Mouse (Mus musculus) neural tube, embryonic 12.5 days (tissue): ENCODE results near the gene Mblac2. TPM values are rescaled to one million over a fixed set of nuclear protein-coding genes. Genes with fewer than 3 reads are reported as not detected.
A peak's percentile ranks its signal among the peaks of the same experiment; 100 is the strongest.

Experiments used
- ATAC-seq: fragments of 200-750 bp; cut with Nextera tagmentation; 2 replicates; pipeline ENCODE4 v1.8.0; 2017; ENCODE audit warnings: low read depth, mild to moderate bottlenecking, moderate TSS enrichment, moderate library complexity; ENCODE audit not compliant: low FRiP score
- H3K27ac ChIP-seq: fragments of 300-500 bp; sonication (generic); 2 replicates; pipeline ENCODE4 v1.5.1; 2016
- H3K27me3 ChIP-seq: fragments of 300-500 bp; sonication (generic); replicated peaks from 2 replicates; pipeline ENCODE4 v1.6.1; 2016; ENCODE audit warnings: mild to moderate bottlenecking
- H3K36me3 ChIP-seq: fragments of 300-500 bp; sonication (generic); 2 replicates; pipeline ENCODE4 v1.6.1; 2016; ENCODE audit warnings: mild to moderate bottlenecking
- H3K4me1 ChIP-seq: fragments of 300-500 bp; sonication (generic); 2 replicates; pipeline ENCODE4 v1.6.1; 2016
- H3K4me2 ChIP-seq: fragments of 300-500 bp; sonication (generic); replicated peaks from 2 replicates; pipeline ENCODE4 v1.6.1; 2016; ENCODE audit warnings: mild to moderate bottlenecking
- H3K4me3 ChIP-seq: fragments of 300-500 bp; sonication (generic); 2 replicates; pipeline ENCODE4 v1.5.1; 2016
- H3K9ac ChIP-seq: fragments of 300-500 bp; sonication (generic); 2 replicates; pipeline ENCODE4 v1.6.1; 2016; ENCODE audit warnings: mild to moderate bottlenecking
- H3K9me3 ChIP-seq: fragments of 300-500 bp; sonication (generic); 2 replicates; pipeline ENCODE4 v1.6.1; 2016; ENCODE audit warnings: mild to moderate bottlenecking
- WGBS: fragments of 180-500 bp; shearing (Covaris S2); methylation state at CpG from one replicate; pipeline ENCODE4 v1.1.7; 2016; 5-methylcytosine and 5-hydroxymethylcytosine counted together
- polyA plus RNA-seq: library from polyadenylated mRNA; unstranded; fragments of >200 nt; fragmentation: Nextera tagmentation; extraction: Ambion mirVana; gene quantifications from 2 replicates; pipeline ENCODE4 v1.2.1, GENCODE M21; 2016

Mblac2 gene
- polyA plus RNA-seq, 1 experiment from 2014 or later = 17.8 TPM

- WGBS = 55% methylated on average over 10 of the region's 10 CpGs
- no peaks in the 10 kb centered on the region for H3K4me1 ChIP-seq
Measured at GRCm38 (mm10) chr13:81743391-81744091, 32.4 kb downstream of the Mblac2 start.

GRCm38 (mm10) chr13:81744092-81744396 is 32.9 kb downstream of the Mblac2 start:
- Histone ChIP-seq H3K4me3 (no peak overlapping the region), H3K9me3 (no peaks in the 10 kb centered on the region), H3K9ac (no peak overlapping the region), H3K36me3 (no peaks in the 10 kb centered on the region), H3K4me1 (no peaks in the 10 kb centered on the region), H3K4me2 (no peak overlapping the region), H3K27ac (no peak overlapping the region), H3K27me3 (no peaks in the 10 kb centered on the region)
- ATAC-seq = no peak
- WGBS = 44% methylated on average over 2 of the region's 2 CpGs

More at GRCm38 (mm10) chr13:81743391-81744091, 32.4 kb downstream of the Mblac2 start:
- no peak overlapping the region for H3K4me2 ChIP-seq
- no peak overlapping the region for H3K9ac ChIP-seq
- H3K4me3 ChIP-seq = no peak overlapping the region
- H3K9me3 ChIP-seq = no peaks in the 10 kb centered on the region
- no peak overlapping the region for H3K27ac ChIP-seq
- no peaks in the 10 kb centered on the region for H3K27me3 ChIP-seq
- no peaks in the 10 kb centered on the region for H3K36me3 ChIP-seq
- ATAC-seq = no peak

- Histone ChIP-seq H3K27me3 (no peaks in the 10 kb centered on the region), H3K4me1 (no peaks in the 10 kb centered on the region), H3K27ac (no peak overlapping the region), H3K4me2 (no peak overlapping the region), H3K36me3 (no peaks in the 10 kb centered on the region), H3K9ac (no peak overlapping the region), H3K9me3 (no peaks in the 10 kb centered on the region), H3K4me3 (no peak overlapping the region)
- ATAC-seq = no peak
Measured at GRCm38 (mm10) chr13:81754878-81755277, 43.7 kb downstream of the Mblac2 start.

GRCm38 (mm10) chr13:81755324-81755723 is 44.2 kb downstream of the Mblac2 start:
- H3K27ac ChIP-seq = no peak overlapping the region
- WGBS = 94% methylated on average over 1 of the region's 1 CpGs
- no peaks in the 10 kb centered on the region for H3K9me3 ChIP-seq
- no peak overlapping the region for H3K4me2 ChIP-seq
- no peak overlapping the region for H3K9ac ChIP-seq
- no peaks in the 10 kb centered on the region for H3K4me1 ChIP-seq
- no peak overlapping the region for H3K4me3 ChIP-seq
- H3K27me3 ChIP-seq = no peaks in the 10 kb centered on the region
- ATAC-seq = no peak
- no peaks in the 10 kb centered on the region for H3K36me3 ChIP-seq

GRCm38 (mm10) chr13:81757058-81757660 is 46.0 kb downstream of the Mblac2 start:
- Histone ChIP-seq H3K27ac (no peak overlapping the region), H3K4me1 (no peaks in the 10 kb centered on the region), H3K36me3 (no peaks in the 10 kb centered on the region), H3K9me3 (no peaks in the 10 kb centered on the region), H3K9ac (no peak overlapping the region), H3K27me3 (no peaks in the 10 kb centered on the region), H3K4me3 (no peak overlapping the region), H3K4me2 (no peak overlapping the region)
- no peak for ATAC-seq
- WGBS = 83% methylated on average over 5 of the region's 5 CpGs

- peak; percentile 55 for ATAC-seq
- Histone ChIP-seq H3K9ac (no peak overlapping the region), H3K36me3 (no peaks in the 10 kb centered on the region), H3K4me1 (no peaks in the 10 kb centered on the region), H3K27me3 (no peaks in the 10 kb centered on the region), H3K4me2 (no peak overlapping the region), H3K9me3 (no peaks in the 10 kb centered on the region), H3K27ac (no peak overlapping the region), H3K4me3 (no peak overlapping the region)
- whole genome bisulfite sequencing = 30% methylated on average over 3 of the region's 3 CpGs
Measured at GRCm38 (mm10) chr13:81760379-81760778, 49.2 kb downstream of the Mblac2 start.

DNA sequence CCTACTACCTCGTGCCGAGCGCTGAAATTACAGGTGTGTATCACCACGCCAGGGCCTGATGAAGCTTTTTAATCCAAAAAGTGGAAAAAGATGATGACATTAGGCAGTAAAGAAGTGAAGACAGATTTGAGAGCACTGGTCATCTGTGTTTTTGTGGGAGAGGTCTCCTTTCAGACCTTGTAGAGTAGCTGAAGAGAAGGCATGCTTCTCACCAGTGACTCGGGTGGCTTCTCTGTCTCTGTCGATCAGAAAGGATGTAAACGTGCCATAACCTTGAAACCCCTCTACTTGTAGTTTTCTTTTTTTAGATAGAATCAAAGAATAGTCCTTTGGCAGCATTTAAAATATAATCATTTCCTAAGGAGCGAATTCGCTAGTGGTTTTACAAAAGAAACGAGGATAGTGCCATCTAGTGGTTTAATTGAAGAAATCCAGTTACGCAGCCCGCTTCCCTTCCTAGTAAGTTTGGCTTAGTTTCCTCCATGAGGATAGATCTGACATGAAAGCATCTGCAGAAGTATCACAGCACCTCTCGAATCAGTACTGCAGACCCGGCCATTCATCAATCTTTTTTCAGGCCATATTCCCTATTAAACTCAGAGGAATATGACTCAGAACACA is 50.5 kb downstream of the Mblac2 start:
- 31% methylated on average over 14 of the region's 14 CpGs for WGBS
- Histone ChIP-seq H3K27me3 (no peaks in the 10 kb centered on the region), H3K9ac (no peak overlapping the region), H3K27ac (no peak overlapping the region), H3K4me1 (no peaks in the 10 kb centered on the region), H3K4me3 (no peak overlapping the region), H3K4me2 (no peak overlapping the region), H3K36me3 (no peaks in the 10 kb centered on the region), H3K9me3 (no peaks in the 10 kb centered on the region)
- no peak for ATAC-seq

DNA sequence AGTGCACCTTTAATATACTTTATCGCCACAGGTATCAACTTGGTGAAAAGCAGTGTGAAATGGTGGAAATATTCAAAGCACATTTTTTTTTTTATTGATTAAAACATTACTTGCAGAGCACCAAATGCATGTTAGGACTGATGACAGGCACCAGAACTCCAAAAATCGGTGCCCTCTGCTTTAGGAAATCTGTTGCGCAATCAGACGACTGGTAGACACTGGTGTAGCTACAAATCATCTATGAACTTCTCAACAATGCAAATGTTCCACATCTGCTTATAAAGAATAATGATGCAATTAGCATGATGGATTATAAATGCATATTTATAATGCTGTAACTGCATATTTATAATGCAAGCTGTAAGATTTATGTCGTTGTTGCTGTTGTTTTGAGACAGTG is 53.0 kb downstream of the Mblac2 start:
- Histone ChIP-seq H3K36me3 (no peaks in the 10 kb centered on the region), H3K9me3 (no peaks in the 10 kb centered on the region), H3K27me3 (no peaks in the 10 kb centered on the region), H3K9ac (no peak overlapping the region), H3K27ac (no peak overlapping the region), H3K4me2 (no peak overlapping the region), H3K4me1 (no peaks in the 10 kb centered on the region), H3K4me3 (no peak overlapping the region)
- WGBS = 85% methylated on average over 5 of the region's 5 CpGs
- ATAC-seq = no peak

DNA sequence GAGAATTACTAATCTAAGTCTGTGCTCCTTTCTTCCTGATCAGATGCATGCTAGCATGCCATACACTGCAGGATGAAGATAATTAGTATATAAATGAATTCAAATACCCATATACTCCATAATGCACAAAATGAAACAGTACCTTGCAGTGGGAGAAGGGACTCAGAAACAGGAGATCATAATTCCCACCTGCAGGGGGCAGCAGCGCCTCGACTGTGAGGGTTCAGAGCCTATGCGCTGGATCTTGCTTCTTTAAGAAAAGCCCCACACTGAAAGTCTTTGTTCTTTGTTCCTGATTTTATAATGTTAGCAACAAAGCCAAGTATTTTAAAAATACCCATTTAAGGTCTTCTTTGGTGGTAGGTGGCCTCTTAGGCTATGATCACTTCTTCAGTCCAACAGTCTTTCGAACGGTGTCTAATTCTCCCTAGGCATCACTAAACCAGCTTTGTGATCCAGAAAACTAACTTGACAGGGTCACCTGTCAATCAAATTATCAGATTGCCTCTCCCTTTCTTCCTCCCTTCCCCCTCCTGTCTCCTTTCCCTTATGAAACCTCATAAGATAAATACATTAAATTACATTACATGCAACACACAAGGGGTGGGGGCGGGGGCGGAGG is 56.0 kb downstream of the Mblac2 start:
- Histone ChIP-seq H3K27ac (no peak overlapping the region), H3K4me3 (no peak overlapping the region), H3K9me3 (no peaks in the 10 kb centered on the region), H3K27me3 (no peaks in the 10 kb centered on the region), H3K4me2 (no peak overlapping the region), H3K9ac (no peak overlapping the region), H3K4me1 (no peaks in the 10 kb centered on the region), H3K36me3 (no peaks in the 10 kb centered on the region)
- ATAC-seq = peak; percentile 70
- 84% methylated on average over 7 of the region's 7 CpGs for WGBS

- H3K4me3 ChIP-seq = no peak overlapping the region
- no peak for ATAC-seq
- no peaks in the 10 kb centered on the region for H3K9me3 ChIP-seq
- H3K9ac ChIP-seq = no peak overlapping the region
- 84% methylated on average over 3 of the region's 3 CpGs for WGBS
- H3K36me3 ChIP-seq = no peaks in the 10 kb centered on the region
- no peaks in the 10 kb centered on the region for H3K27me3 ChIP-seq
- no peak overlapping the region for H3K27ac ChIP-seq
- H3K4me1 ChIP-seq = no peaks in the 10 kb centered on the region
- H3K4me2 ChIP-seq = no peak overlapping the region
Measured at GRCm38 (mm10) chr13:81776217-81776616, 65.1 kb downstream of the Mblac2 start.

DNA sequence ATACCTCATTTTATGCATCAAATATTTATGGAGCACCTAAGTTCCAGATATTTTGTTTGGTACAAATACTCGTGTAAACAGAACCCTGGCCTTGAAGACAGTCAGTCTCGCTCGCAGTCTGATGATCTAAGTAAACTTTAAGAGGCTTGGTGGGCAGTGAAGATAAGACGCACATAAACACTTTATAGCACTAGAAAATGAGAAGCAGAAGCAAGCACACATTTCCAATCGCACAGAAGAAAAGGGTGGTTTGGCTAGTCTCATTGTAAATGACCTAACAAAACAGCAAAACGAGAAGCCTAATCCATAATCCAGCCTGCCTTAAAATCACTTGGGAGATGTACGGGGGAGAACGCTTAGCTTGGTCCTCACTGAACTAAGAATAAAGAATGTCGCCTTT is 71.3 kb downstream of the Mblac2 start:
- Histone ChIP-seq H3K4me2 (peak overlapping the region; percentile 72), H3K9me3 (no peaks in the 10 kb centered on the region), H3K9ac (peak overlapping the region; percentile 77; the same call in 1 of the 2 replicates), H3K4me1 (peaks cover 15% of the 10 kb centered on the region), H3K27ac (peak overlapping the region; percentile 42; the same call in 1 of the 2 replicates), H3K4me3 (peak overlapping the region; percentile 68), H3K27me3 (no peaks in the 10 kb centered on the region), H3K36me3 (peaks cover 3% of the 10 kb centered on the region; the same call in 1 of the 2 replicates)
- 50% methylated on average over 9 of the region's 9 CpGs for WGBS
- no peak for ATAC-seq

DNA sequence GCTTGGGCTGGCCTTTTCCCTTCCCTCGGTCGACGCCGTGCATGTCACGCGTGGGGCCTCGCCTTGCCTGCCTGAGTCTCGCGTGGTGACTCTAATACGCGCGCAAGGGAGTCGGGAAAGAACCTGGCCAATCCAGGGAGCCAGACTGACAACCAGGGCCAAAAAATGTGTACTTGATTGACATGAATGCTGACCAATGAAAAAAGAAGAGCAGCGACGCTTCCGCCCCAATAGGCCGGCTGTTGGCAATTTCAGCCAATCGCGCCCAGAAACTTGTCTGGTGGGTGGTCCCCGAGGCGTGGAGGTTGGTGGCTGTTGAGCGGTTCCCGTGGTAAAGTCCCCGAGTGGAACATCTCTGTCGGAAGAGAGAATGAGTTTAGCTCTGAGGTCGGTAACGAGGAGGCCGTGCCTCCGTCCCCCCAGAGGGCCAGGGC is 71.8 kb downstream of the Mblac2 start, which contains the start of gene Cetn3:
Cetn3 (plus strand) TSS at position 107 of the 434 bp plus-strand sequence.
- H3K27me3 ChIP-seq = no peaks in the 10 kb centered on the region
- under 1% methylated on average over 29 of the region's 29 CpGs for WGBS
- H3K4me3 ChIP-seq = peak within 1 kb of the TSS; percentile 68
- no peaks in the 10 kb centered on the region for H3K9me3 ChIP-seq
- H3K27ac ChIP-seq = peak within 1 kb of the TSS; percentile 96
- peaks cover 15% of the 10 kb centered on the region for H3K4me1 ChIP-seq
- peak; percentile 94 for ATAC-seq
- H3K36me3 ChIP-seq = peaks cover 7% of the 10 kb centered on the region; the same call in 1 of the 2 replicates
- peak within 1 kb of the TSS; percentile 72 for H3K4me2 ChIP-seq
- H3K9ac ChIP-seq = peak within 1 kb of the TSS; percentile 77
